Mouse (Mus musculus) liver, embryonic 16.5 days (tissue): Measurements from ENCODE around the gene Catip. TPM values are rescaled to one million over a fixed set of nuclear protein-coding genes. Genes with fewer than 3 reads are reported as not detected.

ENCODE experiments used
- ATAC-seq: fragments of 200-750 bp; cut with Nextera tagmentation; 2 replicates; pipeline ENCODE4 v1.8.0; 2017; ENCODE audit warnings: low read depth, mild to moderate bottlenecking, moderate number of reproducible peaks, moderate library complexity
- H3K27ac ChIP-seq: fragments of 300-500 bp; sonication (generic); 2 replicates; pipeline ENCODE4 v1.5.1; 2014; ENCODE audit warnings: mild to moderate bottlenecking, low read length
- H3K27me3 ChIP-seq: fragments of 300-500 bp; sonication (generic); 2 replicates; pipeline ENCODE4 v1.6.1; 2014; ENCODE audit warnings: low read depth, low read length, mixed read lengths; ENCODE audit not compliant: control insufficient read depth, insufficient read depth
- H3K36me3 ChIP-seq: fragments of 300-500 bp; sonication (generic); 2 replicates; pipeline ENCODE4 v1.6.1; 2014; ENCODE audit warnings: mild to moderate bottlenecking; ENCODE audit not compliant: control insufficient read depth, insufficient read depth
- H3K4me1 ChIP-seq: fragments of 300-500 bp; sonication (generic); 2 replicates; pipeline ENCODE4 v1.6.1; 2014; ENCODE audit warnings: low read depth, low read length, mixed read lengths; ENCODE audit not compliant: control insufficient read depth
- H3K4me2 ChIP-seq: fragments of 300-500 bp; sonication (generic); 2 replicates; pipeline ENCODE4 v1.6.1; 2014; ENCODE audit warnings: low read depth, low read length, mixed read lengths
- H3K4me3 ChIP-seq: fragments of 300-500 bp; sonication (generic); 2 replicates; pipeline ENCODE4 v1.5.1; 2014; ENCODE audit warnings: low read depth, mild to moderate bottlenecking, low read length
- H3K9ac ChIP-seq: fragments of 300-500 bp; sonication (generic); 2 replicates; pipeline ENCODE4 v1.6.1; 2014; ENCODE audit warnings: low read depth, low read length
- H3K9me3 ChIP-seq: fragments of 300-500 bp; sonication (generic); replicated peaks from 2 replicates; pipeline ENCODE4 v1.6.1; 2016; ENCODE audit warnings: low read length; ENCODE audit not compliant: control insufficient read depth
- WGBS: fragments of 180-500 bp; shearing (Covaris S2); extraction: QIAGEN DNeasy Blood & Tissue Kit; methylation state at CpG from one replicate; pipeline ENCODE4 v1.1.7; 2014; ENCODE audit not compliant: insufficient replicate concordance; 5-methylcytosine and 5-hydroxymethylcytosine counted together
- polyA plus RNA-seq: library from polyadenylated mRNA; unstranded; fragments of >200 nt; fragmentation: Nextera tagmentation; extraction: Ambion mirVana; gene quantifications from 2 replicates; pipeline ENCODE4 v1.2.1, GENCODE M21; 2015

Catip gene
- polyA plus RNA-seq, 1 experiment from 2014 or later, result 0.05 TPM

DNA sequence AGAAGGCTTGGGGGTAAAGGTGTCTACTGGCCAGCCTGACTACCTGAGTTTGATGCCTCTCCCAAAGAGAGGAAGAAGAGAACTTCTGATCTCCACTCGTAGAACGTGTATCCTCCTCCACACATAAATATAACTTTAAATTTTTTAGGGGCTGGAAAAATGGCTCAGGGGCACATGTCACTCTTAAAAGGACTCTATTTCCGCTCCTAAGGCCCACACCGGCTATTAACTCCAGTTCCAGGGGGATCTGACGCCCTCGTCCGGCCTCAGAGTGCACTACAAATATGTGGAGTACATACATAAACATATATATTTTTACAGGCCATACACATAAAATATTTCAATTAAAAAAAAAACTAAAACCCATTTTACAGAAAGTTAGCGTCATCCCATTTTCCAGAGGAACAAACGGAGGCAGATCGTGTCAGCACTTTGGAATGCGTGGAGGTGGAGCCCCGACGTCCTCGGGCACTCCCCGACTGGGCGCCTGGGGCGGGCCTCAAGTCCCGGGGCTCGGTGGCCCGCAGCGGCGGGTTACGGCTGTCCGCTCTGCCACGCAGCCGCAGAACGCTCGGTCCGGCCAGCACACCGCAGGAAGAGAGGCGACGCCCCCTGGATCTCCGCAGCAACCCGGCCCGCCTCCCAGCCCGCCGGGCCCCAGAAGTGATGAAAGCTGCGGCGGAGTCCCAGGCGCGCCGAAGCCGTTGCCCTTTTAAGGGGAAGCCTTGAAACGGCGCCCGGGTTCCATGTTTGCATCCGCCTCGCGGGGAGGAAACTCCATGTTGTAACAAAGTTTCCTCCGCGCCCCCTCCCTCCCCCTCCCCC, 29.2 kb downstream of the Catip start, which contains the start of gene Ctdsp1:
Ctdsp1 (plus strand) TSS at position 586 of the 825 bp plus-strand sequence.
- WGBS, result 2% methylated on average over 47 of the region's 51 CpGs
- peak within 1 kb of the TSS; percentile 94 for H3K4me3 ChIP-seq
- peak within 1 kb of the TSS; percentile 99 for H3K4me2 ChIP-seq
- H3K9me3 ChIP-seq, result no peaks in the 10 kb centered on the region
- peaks cover 20% of the 10 kb centered on the region for H3K36me3 ChIP-seq
- peak within 1 kb of the TSS; percentile 98 for H3K9ac ChIP-seq
- H3K27me3 ChIP-seq, result no peaks in the 10 kb centered on the region
- H3K4me1 ChIP-seq, result peaks cover 63% of the 10 kb centered on the region
- peak within 1 kb of the TSS; percentile 98 for H3K27ac ChIP-seq
- ATAC-seq, result peak; percentile 75

DNA sequence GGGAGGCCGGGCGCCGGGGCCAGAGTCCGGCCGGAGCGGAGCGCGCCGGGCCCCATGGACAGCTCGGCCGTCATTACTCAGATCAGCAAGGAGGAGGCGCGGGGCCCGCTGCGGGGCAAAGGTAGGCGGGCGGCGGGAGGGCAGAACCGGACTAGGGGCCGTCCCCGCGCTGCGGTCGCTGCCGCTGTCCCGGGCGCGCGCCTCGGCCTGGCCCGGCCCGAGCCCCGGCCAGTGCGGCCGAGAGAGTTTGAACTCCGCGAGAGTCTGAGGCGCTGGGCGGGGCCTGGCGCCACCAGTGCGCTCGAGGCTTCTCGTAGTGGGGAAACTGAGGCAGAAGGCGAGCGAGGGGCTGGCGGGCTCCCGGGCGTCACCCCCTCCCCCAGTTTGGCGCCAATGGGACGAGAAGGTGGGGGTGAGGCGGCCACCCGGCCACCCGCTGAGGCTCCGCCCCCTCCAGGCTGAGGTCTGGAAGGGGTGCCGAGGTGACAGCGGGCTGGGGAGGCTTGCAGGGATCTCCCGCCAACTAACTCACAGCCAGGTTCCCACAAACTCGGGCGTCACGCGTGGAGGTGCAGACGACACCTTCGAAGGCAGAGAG, 30.0 kb downstream of the Catip start:
- peaks cover 65% of the 10 kb centered on the region for H3K4me1 ChIP-seq
- H3K36me3 ChIP-seq, result peaks cover 20% of the 10 kb centered on the region
- H3K27ac ChIP-seq, result peak overlapping the region; percentile 98
- H3K4me3 ChIP-seq, result peak overlapping the region; percentile 94
- no peaks in the 10 kb centered on the region for H3K9me3 ChIP-seq
- H3K9ac ChIP-seq, result peak overlapping the region; percentile 98
- WGBS, result 0% methylated on average over 53 of the region's 63 CpGs
- H3K27me3 ChIP-seq, result no peaks in the 10 kb centered on the region
- H3K4me2 ChIP-seq, result peak overlapping the region; percentile 99
- ATAC-seq, result peak; percentile 45

DNA sequence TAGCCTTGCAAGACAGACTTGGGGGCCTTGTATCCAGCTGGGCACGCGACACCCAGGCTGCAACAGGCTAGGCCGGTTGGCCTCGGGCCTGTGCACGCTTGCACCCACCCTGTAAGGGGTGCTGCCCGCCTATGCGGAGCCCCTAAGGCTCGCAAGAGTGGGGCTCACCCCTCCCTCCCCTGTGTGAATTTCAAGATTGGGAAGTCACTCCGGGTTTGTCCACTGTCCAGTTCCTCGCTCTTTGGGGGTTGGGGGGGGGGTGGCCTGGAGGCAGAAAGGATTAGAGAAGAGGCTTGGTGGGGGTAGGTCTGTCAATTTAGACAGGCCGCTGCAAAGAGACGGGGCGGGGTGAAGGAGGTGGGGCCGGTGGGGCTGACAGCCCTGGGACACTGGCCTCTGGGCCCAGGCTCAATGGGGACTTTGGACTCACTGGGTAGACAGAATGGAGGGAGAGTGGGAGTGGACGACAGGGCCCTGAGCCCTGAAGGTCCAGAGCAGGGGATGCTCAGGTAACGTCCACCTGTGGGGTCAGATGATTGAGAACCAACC, 30.6 kb downstream of the Catip start:
- Histone ChIP-seq H3K4me1 (peaks cover 60% of the 10 kb centered on the region), H3K4me3 (peak overlapping the region; percentile 94), H3K9me3 (no peaks in the 10 kb centered on the region), H3K9ac (peak overlapping the region; percentile 98), H3K4me2 (peak overlapping the region; percentile 99), H3K27ac (peak overlapping the region; percentile 98), H3K27me3 (no peaks in the 10 kb centered on the region), H3K36me3 (peaks cover 20% of the 10 kb centered on the region)
- WGBS, result 5% methylated on average over 16 of the region's 16 CpGs
- ATAC-seq, result peak; percentile 10

DNA sequence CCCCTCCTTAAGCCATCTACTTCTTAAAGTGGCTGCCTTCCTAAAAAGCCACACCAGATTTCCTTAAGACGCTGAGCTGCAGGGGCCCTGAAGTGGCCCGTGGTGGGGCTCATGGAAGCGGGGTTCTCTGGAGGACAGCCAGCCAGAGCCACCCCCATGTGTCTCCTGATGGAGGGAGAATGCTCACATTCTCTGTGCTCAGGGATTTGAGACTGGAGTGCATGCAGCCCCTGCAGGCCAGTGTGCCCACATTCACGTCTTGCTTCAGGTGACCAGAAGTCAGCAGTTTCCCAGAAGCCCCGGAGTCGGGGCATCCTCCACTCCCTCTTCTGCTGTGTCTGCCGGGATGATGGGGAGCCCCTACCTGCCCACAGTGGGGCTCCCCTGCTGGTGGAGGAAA, 31.1 kb downstream of the Catip start:
- H3K4me2 ChIP-seq, result peak overlapping the region; percentile 99
- WGBS, result 54% methylated on average over 7 of the region's 7 CpGs
- H3K36me3 ChIP-seq, result peaks cover 20% of the 10 kb centered on the region
- ATAC-seq, result no peak
- H3K27me3 ChIP-seq, result no peaks in the 10 kb centered on the region
- no peaks in the 10 kb centered on the region for H3K9me3 ChIP-seq
- peak overlapping the region; percentile 94 for H3K4me3 ChIP-seq
- H3K9ac ChIP-seq, result peak overlapping the region; percentile 98
- peak overlapping the region; percentile 98 for H3K27ac ChIP-seq
- peaks cover 61% of the 10 kb centered on the region for H3K4me1 ChIP-seq

- Histone ChIP-seq H3K4me2 (peak overlapping the region; percentile 99), H3K27ac (no peak overlapping the region), H3K9ac (peak overlapping the region; percentile 98; the same call in 1 of the 2 replicates), H3K4me1 (peaks cover 62% of the 10 kb centered on the region), H3K9me3 (no peaks in the 10 kb centered on the region), H3K4me3 (peak overlapping the region; percentile 94), H3K36me3 (peaks cover 20% of the 10 kb centered on the region), H3K27me3 (no peaks in the 10 kb centered on the region)
- WGBS, result 88% methylated on average over 9 of the region's 9 CpGs
- ATAC-seq, result no peak
These were observed 31.8 kb downstream of the Catip start for GRCm38 (mm10) chr1:74393697-74394096.

- no peak for ATAC-seq
- H3K36me3 ChIP-seq, result peaks cover 20% of the 10 kb centered on the region
- H3K4me2 ChIP-seq, result no peak overlapping the region
- H3K9ac ChIP-seq, result no peak overlapping the region
- H3K9me3 ChIP-seq, result no peaks in the 10 kb centered on the region
- peaks cover 59% of the 10 kb centered on the region for H3K4me1 ChIP-seq
- 80% methylated on average over 9 of the region's 9 CpGs for WGBS
- H3K4me3 ChIP-seq, result no peak overlapping the region
- H3K27ac ChIP-seq, result no peak overlapping the region
- no peaks in the 10 kb centered on the region for H3K27me3 ChIP-seq
These were observed 32.4 kb downstream of the Catip start for GRCm38 (mm10) chr1:74394311-74394710.

DNA sequence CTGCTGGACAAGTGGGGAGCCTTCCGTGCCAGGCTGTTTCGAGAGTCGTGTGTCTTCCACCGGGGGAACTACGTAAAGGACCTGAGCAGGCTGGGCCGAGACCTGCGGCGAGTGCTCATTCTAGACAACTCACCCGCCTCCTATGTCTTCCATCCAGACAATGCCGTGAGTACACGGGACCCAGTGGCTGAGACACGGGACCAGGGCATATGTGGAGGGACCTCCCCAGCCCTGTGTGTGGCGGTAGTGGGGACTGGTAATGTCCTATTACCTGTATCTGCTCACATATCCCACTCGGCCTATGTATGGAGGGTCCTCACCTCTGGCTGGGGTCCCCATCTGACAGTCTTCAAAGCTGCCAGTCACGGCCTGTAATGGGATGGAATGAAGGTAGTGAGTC, 33.0 kb downstream of the Catip start:
- peak overlapping the region; percentile 69; the same call in 1 of the 2 replicates for H3K27ac ChIP-seq
- 88% methylated on average over 15 of the region's 15 CpGs for WGBS
- no peak for ATAC-seq
- H3K4me3 ChIP-seq, result no peak overlapping the region
- no peak overlapping the region for H3K4me2 ChIP-seq
- peaks cover 54% of the 10 kb centered on the region for H3K4me1 ChIP-seq
- no peaks in the 10 kb centered on the region for H3K27me3 ChIP-seq
- peaks cover 20% of the 10 kb centered on the region for H3K36me3 ChIP-seq
- no peaks in the 10 kb centered on the region for H3K9me3 ChIP-seq
- H3K9ac ChIP-seq, result no peak overlapping the region

- H3K4me1 ChIP-seq, result peaks cover 49% of the 10 kb centered on the region
- peak overlapping the region; percentile 69 for H3K27ac ChIP-seq
- 87% methylated on average over 13 of the region's 13 CpGs for WGBS
These were observed 33.4 kb downstream of the Catip start for GRCm38 (mm10) chr1:74395290-74395689.

More at GRCm38 (mm10) chr1:74395290-74395689, 33.4 kb downstream of the Catip start:
- no peaks in the 10 kb centered on the region for H3K9me3 ChIP-seq
- ATAC-seq, result no peak
- peaks cover 20% of the 10 kb centered on the region for H3K36me3 ChIP-seq
- H3K9ac ChIP-seq, result no peak overlapping the region
- H3K27me3 ChIP-seq, result no peaks in the 10 kb centered on the region
- no peak overlapping the region for H3K4me2 ChIP-seq
- H3K4me3 ChIP-seq, result no peak overlapping the region
